Mouse (Mus musculus): ENCODE measurements around the gene Gnmt.

The Gnmt gene

GRCm38 (mm10) chr17:46703971-46704886 is 24.7 kb downstream of the Gnmt start:
- no peak for DNase-seq (ENCODE audit: low read depth, low spot score)

GRCm38 (mm10) chr17:46702506-46702905 is 26.5 kb downstream of the Gnmt start:
- no peak for DNase-seq (ENCODE audit: low read depth, low spot score)

GRCm38 (mm10) chr17:46702100-46702499 is 26.9 kb downstream of the Gnmt start:
- no peak for DNase-seq (ENCODE audit: low read depth, low spot score)

- DNase-seq (ENCODE audit: low read depth, low spot score) = no peak
Observed at GRCm38 (mm10) chr17:46701489-46701888, 27.5 kb downstream of the Gnmt start.

GRCm38 (mm10) chr17:46699912-46700311 is 29.1 kb downstream of the Gnmt start:
- DNase-seq (ENCODE audit: low read depth, low spot score) = no peak

- no peak for DNase-seq (ENCODE audit: low read depth, low spot score)
Observed at GRCm38 (mm10) chr17:46699245-46699644, 29.7 kb downstream of the Gnmt start.

- no peak for DNase-seq (ENCODE audit: low read depth, low spot score)
Observed at GRCm38 (mm10) chr17:46698515-46698914, 30.5 kb downstream of the Gnmt start.

- no peak for DNase-seq (ENCODE audit: low read depth, low spot score)
Observed at GRCm38 (mm10) chr17:46694517-46695063, 34.4 kb downstream of the Gnmt start.

- DNase-seq (ENCODE audit: low read depth, low spot score) = no peak
Observed at GRCm38 (mm10) chr17:46691390-46691789, 37.6 kb downstream of the Gnmt start.

- no peak for DNase-seq (ENCODE audit: low read depth, low spot score)
Observed at GRCm38 (mm10) chr17:46690665-46691064, 38.3 kb downstream of the Gnmt start.

- no peak for DNase-seq (ENCODE audit: low read depth, low spot score)
Observed at GRCm38 (mm10) chr17:46685913-46686312, 43.1 kb downstream of the Gnmt start.

- no peak for DNase-seq (ENCODE audit: low read depth, low spot score)
Observed at GRCm38 (mm10) chr17:46682654-46683389, 46.1 kb downstream of the Gnmt start.

GRCm38 (mm10) chr17:46681466-46682118 is 47.4 kb downstream of the Gnmt start:
- no peak for DNase-seq (ENCODE audit: low read depth, low spot score)

GRCm38 (mm10) chr17:46680760-46681373 is 48.1 kb downstream of the Gnmt start, which contains the start of gene Klhdc3:
Gene Klhdc3 (minus strand): TSS chr17:46680914.
- peak; percentile 98 for DNase-seq (ENCODE audit: low read depth, low spot score)

GRCm38 (mm10) chr17:46679843-46680759 is 48.9 kb downstream of the Gnmt start:
- peak; percentile 32 for DNase-seq (ENCODE audit: low read depth, low spot score)

GRCm38 (mm10) chr17:46678911-46679310 is 50.1 kb downstream of the Gnmt start:
- DNase-seq (ENCODE audit: low read depth, low spot score) = no peak

- no peak for DNase-seq (ENCODE audit: low read depth, low spot score)
Observed at GRCm38 (mm10) chr17:46678416-46678815, 50.6 kb downstream of the Gnmt start, which contains the start of gene Mea1. Gene Mea1 (plus strand): TSS chr17:46678793.
